Mouse (Mus musculus) forebrain, embryonic 11.5 days (tissue): ENCODE measurements around the gene Asic2. TPM values are rescaled to one million over a fixed set of nuclear protein-coding genes. Genes with fewer than 3 reads are reported as not detected.
A peak's percentile ranks its signal among the peaks of the same experiment; 100 is the strongest.

Experiments
- ATAC-seq: fragments of 200-750 bp; cut with Nextera tagmentation; replicated peaks from 2 replicates; pipeline ENCODE4 v1.8.0; 2017; ENCODE audit warnings: moderate TSS enrichment; ENCODE audit not compliant: low FRiP score
- DNase-seq: peaks from one replicate; pipeline ENCODE4 v3.0.0-alpha.2; 2017; ENCODE audit warnings: low spot score
- H3K27ac ChIP-seq: fragments of 300-500 bp; sonication (generic); 2 replicates; pipeline ENCODE4 v1.5.1; 2014; ENCODE audit warnings: low read depth, low read length
- H3K27me3 ChIP-seq: fragments of 300-500 bp; sonication (generic); 2 replicates; pipeline ENCODE4 v1.6.1; 2014; ENCODE audit warnings: mild to moderate bottlenecking, low read length, mixed read lengths; ENCODE audit not compliant: control insufficient read depth, insufficient read depth
- H3K36me3 ChIP-seq: fragments of 300-500 bp; sonication (generic); 2 replicates; pipeline ENCODE4 v1.6.1; 2014; ENCODE audit warnings: mild to moderate bottlenecking, low read length, moderate library complexity, mixed read lengths; ENCODE audit not compliant: control insufficient read depth, insufficient read depth
- H3K4me1 ChIP-seq: fragments of 300-500 bp; sonication (generic); replicated peaks from 2 replicates; pipeline ENCODE4 v1.6.1; 2014; ENCODE audit warnings: low read length, mixed read lengths; ENCODE audit not compliant: control insufficient read depth, insufficient read depth
- H3K4me2 ChIP-seq: fragments of 300-500 bp; sonication (generic); 2 replicates; pipeline ENCODE4 v1.6.1; 2014; ENCODE audit warnings: low read depth, mild to moderate bottlenecking, low read length, moderate library complexity, mixed read lengths; ENCODE audit not compliant: severe bottlenecking
- H3K4me3 ChIP-seq: fragments of 300-500 bp; sonication (generic); 2 replicates; pipeline ENCODE4 v1.5.1; 2014; ENCODE audit warnings: low read depth, low read length
- H3K9ac ChIP-seq: fragments of 300-500 bp; sonication (generic); 2 replicates; pipeline ENCODE4 v1.6.1; 2014; ENCODE audit warnings: low read length
- H3K9me3 ChIP-seq: fragments of 300-500 bp; sonication (generic); 2 replicates; pipeline ENCODE4 v1.6.1; 2016; ENCODE audit warnings: low read length, mixed read lengths; ENCODE audit not compliant: control insufficient read depth
- WGBS: fragments of 180-500 bp; shearing (Covaris S2); extraction: QIAGEN DNeasy Blood & Tissue Kit; methylation state at CpG from one replicate; pipeline ENCODE4 v1.1.7; 2014; 5-methylcytosine and 5-hydroxymethylcytosine counted together
- polyA plus RNA-seq: library from polyadenylated mRNA; unstranded; fragments of >200 nt; fragmentation: Nextera tagmentation; extraction: Ambion mirVana; gene quantifications from 2 replicates; pipeline ENCODE4 v1.2.1, GENCODE M21; 2014

Asic2 gene
- 0.94 and 1.4 TPM in 2 replicates for polyA plus RNA-seq

GRCm38 (mm10) chr11:81968401-81968881 is at the start of gene Asic2:
Gene Asic2 (minus strand): TSS chr11:81968457.
- DNase-seq (peak; percentile 62), ATAC-seq (no peak)
- H3K9ac ChIP-seq, result peak within 1 kb of the TSS; percentile 51
- peaks cover 6% of the 10 kb centered on the region for H3K27me3 ChIP-seq
- H3K4me2 ChIP-seq, result peak within 1 kb of the TSS; percentile 73
- no peaks in the 10 kb centered on the region for H3K36me3 ChIP-seq
- H3K9me3 ChIP-seq, result no peaks in the 10 kb centered on the region
- 1% methylated on average over 29 of the region's 29 CpGs for WGBS
- peaks cover 20% of the 10 kb centered on the region; the same call in 1 of the 2 replicates for H3K4me1 ChIP-seq
- H3K27ac ChIP-seq, result no peak within 1 kb of the TSS
- H3K4me3 ChIP-seq, result peak within 1 kb of the TSS; percentile 34

GRCm38 (mm10) chr11:82016181-82016780 is 48.0 kb upstream of the Asic2 start:
- H3K36me3 ChIP-seq, result no peaks in the 10 kb centered on the region
- ATAC-seq, result no peak
- H3K4me2 ChIP-seq, result no peak overlapping the region
- H3K4me3 ChIP-seq, result no peak overlapping the region
- H3K4me1 ChIP-seq, result no peaks in the 10 kb centered on the region
- H3K9me3 ChIP-seq, result no peaks in the 10 kb centered on the region
- 78% methylated on average over 3 of the region's 3 CpGs for WGBS
- no peak for DNase-seq
- H3K9ac ChIP-seq, result no peak overlapping the region
- no peaks in the 10 kb centered on the region for H3K27me3 ChIP-seq
- no peak overlapping the region for H3K27ac ChIP-seq

GRCm38 (mm10) chr11:82015066-82015465 is 46.8 kb upstream of the Asic2 start:
- no peaks in the 10 kb centered on the region for H3K27me3 ChIP-seq
- ATAC-seq (no peak), DNase-seq (no peak)
- no peaks in the 10 kb centered on the region for H3K36me3 ChIP-seq
- H3K4me3 ChIP-seq, result no peak overlapping the region
- WGBS, result 66% methylated on average over 2 of the region's 2 CpGs
- H3K9ac ChIP-seq, result no peak overlapping the region
- no peaks in the 10 kb centered on the region for H3K4me1 ChIP-seq
- no peak overlapping the region for H3K27ac ChIP-seq
- H3K9me3 ChIP-seq, result no peaks in the 10 kb centered on the region
- H3K4me2 ChIP-seq, result no peak overlapping the region

GRCm38 (mm10) chr11:82013756-82014155 is 45.5 kb upstream of the Asic2 start:
- H3K36me3 ChIP-seq, result no peaks in the 10 kb centered on the region
- no peak overlapping the region for H3K4me3 ChIP-seq
- DNase-seq (no peak), ATAC-seq (no peak)
- H3K4me2 ChIP-seq, result no peak overlapping the region
- no peaks in the 10 kb centered on the region for H3K9me3 ChIP-seq
- no peaks in the 10 kb centered on the region for H3K27me3 ChIP-seq
- no peak overlapping the region for H3K9ac ChIP-seq
- no peaks in the 10 kb centered on the region for H3K4me1 ChIP-seq
- WGBS, result 75% methylated on average over 1 of the region's 1 CpGs
- H3K27ac ChIP-seq, result no peak overlapping the region

GRCm38 (mm10) chr11:82011411-82012193 is 43.3 kb upstream of the Asic2 start:
- 68% methylated on average over 8 of the region's 8 CpGs for WGBS
- DNase-seq (no peak), ATAC-seq (no peak)
- Histone ChIP-seq H3K4me1 (no peaks in the 10 kb centered on the region), H3K9ac (no peak overlapping the region), H3K27ac (no peak overlapping the region), H3K4me3 (no peak overlapping the region), H3K36me3 (no peaks in the 10 kb centered on the region), H3K4me2 (no peak overlapping the region), H3K9me3 (no peaks in the 10 kb centered on the region), H3K27me3 (no peaks in the 10 kb centered on the region)

- WGBS, result 89% methylated on average over 3 of the region's 3 CpGs
- H3K27me3 ChIP-seq, result no peaks in the 10 kb centered on the region
- no peaks in the 10 kb centered on the region for H3K9me3 ChIP-seq
- no peak overlapping the region for H3K9ac ChIP-seq
- ATAC-seq, result no peak
- H3K4me2 ChIP-seq, result no peak overlapping the region
- no peak overlapping the region for H3K27ac ChIP-seq
- no peak overlapping the region for H3K4me3 ChIP-seq
- H3K36me3 ChIP-seq, result no peaks in the 10 kb centered on the region
- no peak for DNase-seq
- no peaks in the 10 kb centered on the region for H3K4me1 ChIP-seq
Measured at GRCm38 (mm10) chr11:82010115-82010514, 41.9 kb upstream of the Asic2 start.

GRCm38 (mm10) chr11:82006796-82007423 is 38.7 kb upstream of the Asic2 start:
- H3K9ac ChIP-seq, result no peak overlapping the region
- WGBS, result 62% methylated on average over 12 of the region's 12 CpGs
- no peaks in the 10 kb centered on the region for H3K9me3 ChIP-seq
- no peak overlapping the region for H3K4me3 ChIP-seq
- no peaks in the 10 kb centered on the region for H3K36me3 ChIP-seq
- DNase-seq (no peak), ATAC-seq (no peak)
- H3K4me2 ChIP-seq, result no peak overlapping the region
- H3K27me3 ChIP-seq, result no peaks in the 10 kb centered on the region
- no peak overlapping the region for H3K27ac ChIP-seq
- H3K4me1 ChIP-seq, result no peaks in the 10 kb centered on the region

- WGBS, result 84% methylated on average over 2 of the region's 2 CpGs
- H3K4me3 ChIP-seq, result no peak overlapping the region
- H3K9ac ChIP-seq, result no peak overlapping the region
- ATAC-seq (no peak), DNase-seq (no peak)
- no peaks in the 10 kb centered on the region for H3K27me3 ChIP-seq
- H3K4me1 ChIP-seq, result no peaks in the 10 kb centered on the region
- no peaks in the 10 kb centered on the region for H3K9me3 ChIP-seq
- H3K4me2 ChIP-seq, result no peak overlapping the region
- no peak overlapping the region for H3K27ac ChIP-seq
- H3K36me3 ChIP-seq, result no peaks in the 10 kb centered on the region
Measured at GRCm38 (mm10) chr11:82004810-82005209, 36.6 kb upstream of the Asic2 start.
